Mouse (Mus musculus) cerebellum, postnatal 25 days (tissue): Measurements from ENCODE around the gene Maml2.

Experiments
- DNase-seq, 2 experiments: peaks; one replicate each; pipeline ENCODE4 v3.0.0; 2021; ENCODE audit warnings: mixed read lengths in 2 of 2

The Maml2 gene

GRCm38 (mm10) chr9:13574059-13574458 is 276.3 kb downstream of the Maml2 start:
- DNase-seq, result no peak

GRCm38 (mm10) chr9:13574913-13575312 is 277.2 kb downstream of the Maml2 start:
- no peak for DNase-seq

GRCm38 (mm10) chr9:13577150-13577549 is 279.4 kb downstream of the Maml2 start:
- DNase-seq, result no peak

GRCm38 (mm10) chr9:13581184-13581583 is 283.4 kb downstream of the Maml2 start:
- DNase-seq, result no peak

GRCm38 (mm10) chr9:13583952-13584351 is 286.2 kb downstream of the Maml2 start:
- DNase-seq, result no peak

- no peak for DNase-seq
Measured at GRCm38 (mm10) chr9:13584435-13584834, 286.7 kb downstream of the Maml2 start.

- DNase-seq, result no peak
Measured at GRCm38 (mm10) chr9:13587085-13587933, 289.6 kb downstream of the Maml2 start.

GRCm38 (mm10) chr9:13588786-13589185 is 291.0 kb downstream of the Maml2 start:
- DNase-seq, result no peak

- no peak for DNase-seq
Measured at GRCm38 (mm10) chr9:13592701-13593100, 294.9 kb downstream of the Maml2 start.

GRCm38 (mm10) chr9:13597736-13598135 is 300.0 kb downstream of the Maml2 start:
- DNase-seq, result peak; percentile 83 to 84

- DNase-seq, result no peak
Measured at GRCm38 (mm10) chr9:13598596-13599333, 301.0 kb downstream of the Maml2 start.

GRCm38 (mm10) chr9:13599334-13599614 is 301.5 kb downstream of the Maml2 start:
- peak; percentile 39 to 48 for DNase-seq

GRCm38 (mm10) chr9:13599800-13600199 is 302.0 kb downstream of the Maml2 start:
- DNase-seq, result no peak

- DNase-seq, result no peak
Measured at GRCm38 (mm10) chr9:13601729-13602128, 304.0 kb downstream of the Maml2 start.

GRCm38 (mm10) chr9:13603533-13604143 is 305.9 kb downstream of the Maml2 start:
- no peak for DNase-seq

GRCm38 (mm10) chr9:13607609-13608185 is 309.9 kb downstream of the Maml2 start:
- no peak for DNase-seq

- DNase-seq, result no peak
Measured at GRCm38 (mm10) chr9:13608532-13609071, 310.8 kb downstream of the Maml2 start.

GRCm38 (mm10) chr9:13611561-13611960 is 313.8 kb downstream of the Maml2 start:
- no peak for DNase-seq

GRCm38 (mm10) chr9:13612371-13612770 is 314.6 kb downstream of the Maml2 start:
- DNase-seq, result no peak

- no peak for DNase-seq
Measured at GRCm38 (mm10) chr9:13613325-13614268, 315.8 kb downstream of the Maml2 start.

GRCm38 (mm10) chr9:13616383-13617009 is 318.7 kb downstream of the Maml2 start:
- DNase-seq, result no peak
